Mouse (Mus musculus) bone marrow, adult 2 months (tissue): ENCODE results near the gene Mast1.

Source experiments
- CTCF ChIP-seq: fragments of 200-500 bp; IDR thresholded peaks from 2 replicates; pipeline ENCODE4 v1.5.1; 2011; ENCODE audit warnings: low read length, control low read depth; ENCODE audit not compliant: control insufficient read depth, insufficient read depth
- POLR2A ChIP-seq: fragments of 200-500 bp; IDR thresholded peaks from 2 replicates; pipeline ENCODE4 v1.6.1; 2011; ENCODE audit warnings: low read depth, mild to moderate bottlenecking, control low read depth, low read length, borderline replicate concordance; ENCODE audit not compliant: control insufficient read depth

DNA sequence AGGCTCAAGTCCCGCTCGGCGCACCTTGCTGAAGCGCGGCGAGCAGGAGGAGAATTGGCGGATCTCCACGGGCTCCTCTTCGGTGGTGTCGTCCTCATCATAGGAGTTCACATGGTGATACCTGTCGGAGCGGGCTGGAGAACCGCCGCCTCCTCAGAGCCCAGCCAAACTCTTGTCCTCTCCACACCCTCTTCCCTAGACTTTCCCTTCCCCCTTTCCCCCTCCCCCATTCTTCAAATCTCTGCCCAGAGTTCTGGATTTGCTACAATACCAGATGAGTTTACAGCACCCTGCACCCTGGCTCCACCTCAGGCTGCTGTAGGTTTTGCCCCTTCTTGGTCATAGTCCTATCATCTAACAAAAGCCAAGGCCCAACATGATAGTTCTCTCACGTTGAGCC is 18.5 kb downstream of the Mast1 start:
- TF ChIP-seq POLR2A: no peak
- TF ChIP-seq CTCF: no peak
